Mouse (Mus musculus) liver, embryonic 14.5 days (tissue): Measurements from ENCODE around the gene Trmt2a.

Experiments used
- CTCF ChIP-seq: IDR thresholded peaks from 2 replicates; pipeline ENCODE4 v1.5.1; 2016; ENCODE audit warnings: antibody characterized with exemption, low read depth, control low read depth
- EP300 ChIP-seq: IDR thresholded peaks from 2 replicates; pipeline ENCODE4 v1.6.1; 2016; ENCODE audit warnings: antibody characterized with exemption, low read depth

DNA sequence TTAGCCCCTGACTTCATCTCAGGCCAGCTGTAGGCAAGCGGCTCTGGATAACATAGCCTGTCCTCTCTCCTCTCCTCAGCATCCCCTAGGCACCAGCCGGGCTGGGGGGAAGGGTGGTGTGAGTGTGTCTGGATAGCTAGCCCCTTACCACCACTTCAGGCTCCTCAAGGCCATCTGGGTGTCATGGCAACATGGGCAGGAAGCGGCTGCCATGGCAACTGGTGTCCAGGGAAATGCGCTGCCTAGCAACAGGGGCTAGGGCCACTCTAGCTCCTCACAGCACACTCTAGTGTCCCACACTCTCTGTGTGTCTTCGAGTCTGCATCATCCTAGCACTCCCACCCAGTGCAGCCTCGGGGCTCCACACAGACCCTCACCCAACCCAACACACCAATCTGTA, 34.8 kb upstream of the Trmt2a start:
- no peak for TF ChIP-seq CTCF
- no peak for TF ChIP-seq EP300
